Mouse (Mus musculus) megakaryocyte, embryonic 14.5 days (primary cell): Measurements from ENCODE around the gene BC049352.

Experiments used
- FLI1 ChIP-seq: IDR thresholded peaks from 2 replicates; pipeline ENCODE4 v1.6.1; 2012; ENCODE audit warnings: low read length, inconsistent platforms, mixed read lengths
- GATA1 ChIP-seq: IDR thresholded peaks from 3 replicates; pipeline ENCODE4 v1.6.1; 2012; ENCODE audit warnings: mixed read lengths, low read length, inconsistent platforms, borderline replicate concordance

DNA sequence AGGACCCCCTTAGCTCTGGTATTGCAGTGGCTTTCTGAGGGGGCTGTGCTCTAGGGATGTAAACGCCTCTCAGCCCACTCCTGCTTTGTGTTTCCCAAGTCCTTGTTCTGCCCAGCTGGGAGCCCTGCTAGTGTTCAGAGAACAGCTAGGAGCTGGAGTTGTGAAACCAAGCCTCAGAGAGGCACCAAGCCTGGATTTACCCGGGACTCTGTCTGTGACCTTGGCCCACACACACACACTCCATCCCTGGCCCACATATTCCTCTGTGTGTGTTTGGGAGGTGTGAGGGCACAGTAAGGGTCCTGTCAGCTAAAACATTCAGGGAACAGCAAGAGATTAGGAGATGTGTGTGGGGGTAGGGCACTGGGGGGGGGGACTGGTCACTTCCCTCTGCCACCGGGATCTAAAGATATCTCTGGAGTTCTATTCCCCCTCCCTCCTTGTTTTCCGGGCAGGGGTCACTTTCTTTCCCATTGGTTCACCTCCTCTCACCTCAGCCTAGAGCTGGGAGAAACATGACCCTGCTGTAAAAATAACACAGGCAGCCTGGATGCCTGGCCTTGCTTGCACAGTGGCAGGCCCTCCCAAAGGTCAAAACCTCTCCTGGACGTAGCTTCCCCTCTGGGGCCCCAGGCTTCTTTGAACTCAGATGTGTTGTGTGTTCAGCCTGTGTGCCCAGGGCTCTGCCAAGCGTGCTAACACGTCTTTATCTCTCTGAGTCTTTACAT is 45.2 kb upstream of the BC049352 start:
- no peak for TF ChIP-seq GATA1
- TF ChIP-seq FLI1 = no peak
